Mouse (Mus musculus) liver, adult 2 months (tissue): ENCODE measurements around the gene Sec24a.
"Not testable (repeated sequence)": the region's sequence is repeated elsewhere in the genome, so short reads cannot be mapped to it uniquely, and the experiment has no call there.

Experiments used
- CTCF ChIP-seq: fragments of 200-500 bp; IDR thresholded peaks from 2 replicates; pipeline ENCODE4 v1.5.1; 2011; ENCODE audit warnings: low read depth, low read length, control low read depth
- POLR2A ChIP-seq: fragments of 200-500 bp; IDR thresholded peaks from 2 replicates; pipeline ENCODE4 v1.6.1; 2011; ENCODE audit warnings: low read length, control low read depth; ENCODE audit not compliant: insufficient read depth; ENCODE audit errors: extremely low read depth

- TF ChIP-seq CTCF, POLR2A: not testable (repeated sequence)
Measured at GRCm38 (mm10) chr11:51751623-51752225, 11.7 kb downstream of the Sec24a start.
